Mouse (Mus musculus): ENCODE results near the gene Aldh3a1.

The Aldh3a1 gene

GRCm38 (mm10) chr11:61197935-61198334 is 9.4 kb upstream of the Aldh3a1 start:
- DNase-seq: no peak

GRCm38 (mm10) chr11:61199620-61200362 is 7.5 kb upstream of the Aldh3a1 start:
- no peak for DNase-seq

GRCm38 (mm10) chr11:61202186-61202585 is 5.2 kb upstream of the Aldh3a1 start:
- peak; percentile 45 to 50 for DNase-seq

- no peak for DNase-seq
These were observed 4.5 kb upstream of the Aldh3a1 start for GRCm38 (mm10) chr11:61202810-61203209.

GRCm38 (mm10) chr11:61205167-61205950 is 2.0 kb upstream of the Aldh3a1 start:
- DNase-seq: peak; percentile 73 to 79

DNA sequence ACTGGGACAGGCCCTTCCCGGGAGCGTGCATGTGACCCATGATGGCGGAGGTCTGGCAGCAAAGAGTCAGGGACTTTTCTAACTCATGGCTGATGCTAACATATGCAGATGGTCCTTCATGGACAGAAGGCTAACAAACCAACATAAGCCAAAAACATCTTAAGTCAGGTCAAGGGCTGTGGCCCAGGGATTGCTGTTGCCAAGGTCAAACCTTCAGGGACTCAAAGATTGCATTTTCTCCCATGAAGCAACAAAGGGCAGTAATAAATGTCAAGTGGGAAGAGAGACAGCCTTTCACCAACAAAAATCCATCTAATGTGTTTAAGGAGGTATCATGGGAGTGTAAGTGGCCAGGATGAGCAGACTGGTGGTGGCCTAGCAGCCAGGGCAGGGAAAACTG is 1.2 kb upstream of the Aldh3a1 start:
- no peak for DNase-seq

- DNase-seq: no peak
These were observed 979 bp downstream of the Aldh3a1 start for GRCm38 (mm10) chr11:61208316-61208715.

GRCm38 (mm10) chr11:61212102-61212501 is 4.8 kb downstream of the Aldh3a1 start:
- DNase-seq: peak; percentile 28 to 45

- no peak for DNase-seq
These were observed 8.6 kb downstream of the Aldh3a1 start for GRCm38 (mm10) chr11:61215936-61216335.

- peak; percentile 86 to 87 for DNase-seq
These were observed 13.0 kb downstream of the Aldh3a1 start for GRCm38 (mm10) chr11:61220156-61220881.

GRCm38 (mm10) chr11:61222007-61222406 is 14.7 kb downstream of the Aldh3a1 start:
- no peak for DNase-seq

DNA sequence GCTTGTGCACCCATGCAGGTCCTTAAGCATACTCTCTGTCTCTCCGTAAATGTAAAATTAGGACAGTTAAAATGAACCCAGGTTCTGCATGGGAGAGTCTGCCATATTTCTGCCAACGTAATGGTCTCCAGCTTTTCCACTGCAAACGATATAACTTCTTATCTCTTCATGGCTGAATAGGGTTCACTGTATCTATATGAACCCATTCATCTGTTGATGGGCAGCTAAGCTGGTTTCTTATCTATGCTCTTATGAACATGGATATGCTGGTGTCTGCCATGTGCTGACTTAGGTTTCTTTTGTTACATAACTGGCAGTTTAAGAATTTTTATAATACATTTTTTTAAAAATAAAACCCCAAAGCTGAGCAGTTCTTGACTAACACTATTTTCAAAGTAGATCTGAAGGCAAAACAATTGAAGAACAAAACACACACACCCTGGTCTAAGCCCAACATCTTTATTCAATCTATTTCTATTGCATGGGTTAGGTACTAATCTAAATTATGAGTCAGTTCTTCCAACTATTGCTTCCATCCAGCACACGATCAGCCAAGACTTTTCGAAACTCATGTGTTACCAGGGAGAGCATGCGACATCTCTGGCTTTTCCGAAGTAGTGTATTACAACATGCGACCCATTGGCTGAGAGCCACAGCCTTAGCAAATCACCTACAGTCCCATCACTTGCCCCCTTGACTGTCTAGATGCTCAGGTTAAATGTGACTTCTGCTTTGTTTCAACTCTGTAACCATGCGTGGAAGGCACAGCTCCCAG is 15.8 kb downstream of the Aldh3a1 start:
- no peak for DNase-seq

DNA sequence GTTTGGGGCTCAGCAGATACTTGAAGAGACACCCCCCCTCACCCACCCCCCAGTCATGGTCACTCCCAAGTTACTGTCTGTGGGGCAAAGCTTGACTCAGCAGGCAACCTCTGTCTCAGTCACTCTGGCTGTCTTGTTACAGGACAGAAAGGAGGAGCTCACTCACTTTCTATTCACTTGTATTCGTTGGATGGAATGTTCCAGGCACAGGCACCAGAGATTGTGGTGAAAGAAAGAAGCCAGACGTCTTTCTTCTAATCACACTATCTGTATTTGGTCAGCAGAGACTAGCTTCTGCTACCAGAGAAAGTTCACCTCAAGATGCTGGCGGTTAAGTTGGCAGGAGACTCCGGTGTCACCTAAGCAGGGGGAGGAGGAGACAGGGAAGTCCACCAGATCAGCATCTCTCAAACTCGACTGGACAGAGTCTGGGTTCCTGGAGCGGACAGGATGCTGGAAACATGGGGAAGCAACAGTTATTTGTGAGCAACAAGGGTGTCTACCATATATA is 17.0 kb downstream of the Aldh3a1 start:
- no peak for DNase-seq

DNA sequence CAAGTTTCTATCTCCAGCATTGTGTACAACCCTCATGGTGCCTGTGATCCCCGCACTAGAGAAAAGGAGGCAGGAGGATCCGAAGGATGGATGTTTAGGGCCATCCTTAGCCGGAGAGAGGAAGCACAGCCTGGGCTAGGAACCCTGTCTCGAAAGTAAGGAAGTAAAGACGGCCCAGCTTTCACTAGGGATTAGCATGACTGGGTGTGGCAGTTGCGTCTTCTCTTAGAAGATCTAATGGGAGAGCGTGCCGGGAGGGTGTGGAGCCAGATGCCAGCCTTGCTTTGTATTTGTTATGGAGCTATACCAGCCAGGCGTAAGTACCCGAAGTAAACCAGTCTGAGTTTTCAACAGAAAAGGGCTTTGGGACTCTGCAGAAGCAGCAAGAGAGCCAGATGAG is 17.6 kb downstream of the Aldh3a1 start:
- no peak for DNase-seq

DNA sequence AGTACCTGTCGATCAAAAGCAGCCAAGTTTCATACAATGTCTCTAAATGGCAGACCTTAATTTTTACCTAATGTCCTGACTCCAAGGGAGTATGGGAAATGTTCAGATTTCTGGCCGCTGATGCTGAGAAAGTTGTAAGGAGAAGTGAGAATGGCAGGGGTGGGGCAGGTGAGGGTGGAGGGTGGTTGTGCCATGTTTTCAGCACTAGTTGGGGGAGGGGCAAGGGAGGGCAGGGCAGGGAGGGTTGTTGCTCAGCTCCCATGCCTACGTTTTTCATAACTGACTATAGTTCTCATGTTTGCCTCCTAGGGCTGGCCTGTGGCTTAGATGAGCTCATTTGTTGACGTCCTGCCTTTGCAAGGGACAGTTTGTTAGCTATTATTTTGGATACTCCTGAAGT is 18.2 kb downstream of the Aldh3a1 start:
- peak; percentile 53 to 60 for DNase-seq

DNA sequence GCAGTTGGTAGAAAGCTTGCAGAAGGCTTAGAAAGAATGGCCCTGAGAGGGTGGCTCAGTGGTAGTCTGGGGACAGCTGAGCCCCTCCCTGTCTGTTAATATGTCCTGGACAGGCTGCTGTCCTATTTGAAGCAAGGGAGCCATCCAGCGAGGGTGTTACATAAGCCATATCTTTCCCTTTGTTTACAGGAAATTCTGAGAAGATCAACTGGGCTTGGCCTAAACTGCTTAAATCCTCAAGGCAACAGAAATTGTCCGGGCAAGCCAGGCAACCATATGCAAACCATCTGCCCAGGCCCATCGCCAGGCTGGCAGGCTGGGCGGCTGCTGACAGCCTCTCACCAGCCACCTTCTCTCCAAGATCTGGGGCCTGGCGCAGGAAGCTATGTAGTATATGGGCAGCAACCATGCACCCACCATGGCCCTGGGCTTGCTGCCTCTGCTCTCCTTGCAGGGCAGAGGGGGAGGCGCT is 18.6 kb downstream of the Aldh3a1 start:
- peak; percentile 95 to 97 for DNase-seq

GRCm38 (mm10) chr11:61227816-61228215 is 20.5 kb downstream of the Aldh3a1 start:
- DNase-seq: peak; percentile 70 to 75

DNA sequence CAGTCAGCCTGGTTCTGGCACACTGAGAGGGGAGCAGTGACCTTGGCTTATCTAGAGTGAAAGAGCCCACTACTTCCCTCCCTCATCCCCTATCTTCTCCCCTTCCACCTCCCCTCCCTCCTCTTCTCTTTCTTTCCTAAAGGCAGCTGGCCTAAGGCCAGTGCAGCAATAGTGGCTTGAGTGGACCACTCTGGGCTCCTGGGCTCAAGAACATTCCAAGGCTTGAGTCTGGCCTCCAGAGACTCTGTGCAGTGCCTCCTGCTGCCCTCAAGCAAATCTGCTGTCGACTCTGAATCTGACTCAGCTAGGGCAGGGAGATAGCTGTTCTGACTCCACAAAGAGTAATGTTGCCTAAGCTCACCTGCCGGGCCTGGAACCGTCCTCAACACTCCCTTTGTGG is 21.1 kb downstream of the Aldh3a1 start:
- DNase-seq: peak in 1 of 2 experiments; percentile 24

DNA sequence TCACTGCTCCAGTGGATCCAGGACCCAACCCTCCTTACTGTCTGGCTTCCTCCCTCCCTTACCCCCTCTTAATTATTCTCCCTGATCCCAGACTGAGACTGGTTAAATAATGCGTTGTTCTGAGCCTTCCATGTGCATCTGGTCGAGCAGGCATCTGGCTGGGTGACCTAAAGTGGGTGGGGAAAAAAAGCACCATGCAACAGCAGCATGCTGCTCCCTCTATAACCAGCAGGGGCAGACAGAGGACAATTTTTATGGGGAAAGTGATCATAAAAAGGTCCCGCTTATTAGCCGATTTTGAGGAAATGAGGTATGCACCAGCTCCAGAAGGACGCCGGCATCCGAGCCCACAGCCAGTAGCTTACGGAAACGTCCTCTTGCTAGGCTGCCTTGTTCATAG is 24.0 kb downstream of the Aldh3a1 start:
- peak; percentile 81 to 84 for DNase-seq

- DNase-seq: no peak
These were observed 26.8 kb downstream of the Aldh3a1 start for GRCm38 (mm10) chr11:61234174-61234573.

GRCm38 (mm10) chr11:61236015-61236414 is 28.7 kb downstream of the Aldh3a1 start:
- DNase-seq: no peak

DNA sequence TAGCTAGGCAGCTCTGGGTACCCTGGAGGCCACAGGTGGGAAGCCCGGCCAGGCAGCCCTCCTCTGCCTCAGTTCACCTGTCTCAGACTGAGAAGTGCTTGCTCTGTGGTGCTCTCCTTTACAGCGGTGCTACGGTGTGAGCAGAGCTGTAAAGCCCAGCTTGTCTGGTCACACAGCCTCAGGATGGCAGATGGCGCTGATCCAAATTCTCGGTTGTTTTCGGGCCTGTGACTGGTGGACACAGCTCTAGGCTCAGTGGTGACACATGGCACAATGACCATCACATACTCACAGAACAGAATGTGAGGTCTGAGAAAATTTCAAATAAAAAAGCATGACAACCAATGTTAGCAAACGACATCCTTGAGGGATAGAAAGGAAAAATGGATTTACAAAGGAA is 37.1 kb downstream of the Aldh3a1 start:
- DNase-seq: peak; percentile 48 to 60
